Comparison of ENCODE assay signal across 21 mouse cellular contexts in genomic region chr12:73701999-73702398, GRCm38 (mm10).
"Had no signal": no experiment of that assay in that cellular context is flagged by ENCODE, and none has a peak within 500 bp of the region (broad histone marks: within the 10 kb centered on the region; RNA-seq: fewer than 3 reads in every experiment).

No protein-coding gene starts in this region.

- ATAC-seq: liver, postnatal 0 days; lung, postnatal 0 days had no signal

- DNase-seq: kidney, adult 11 months; kidney, adult 8-10 months; kidney, postnatal 10 days; kidney, postnatal 36 days; layer of hippocampus, postnatal 36 days; liver, postnatal 0 days; lung, embryonic 14.5 days; midbrain, embryonic 14.5 days; retina, postnatal 1 day; right cerebral cortex, postnatal 25 days; spleen, adult 18-20 months; thymus, postnatal 25 days had no signal

- H3K36me3 ChIP-seq: neural tube, embryonic 13.5 days; stomach, embryonic 15.5 days had no signal

- H3K27me3 ChIP-seq: kidney, embryonic 15.5 days; stomach, embryonic 15.5 days had no signal

- H3K27ac ChIP-seq: kidney, embryonic 15.5 days; left cerebral cortex, adult 2 months; liver, embryonic 14.5 days; macrophage; neural tube, embryonic 13.5 days; stomach, embryonic 15.5 days had no signal

- H3K9me3 ChIP-seq: kidney, embryonic 15.5 days; neural tube, embryonic 13.5 days; stomach, embryonic 15.5 days had no signal

- H3K4me2 ChIP-seq: kidney, embryonic 15.5 days; liver, embryonic 11.5 days; lung, embryonic 14.5 days; midbrain, embryonic 11.5 days; neural tube, embryonic 13.5 days; stomach, embryonic 15.5 days had no signal

- H3K9ac ChIP-seq: kidney, embryonic 15.5 days; liver, embryonic 14.5 days; liver, postnatal 0 days; lung, embryonic 14.5 days; neural tube, embryonic 13.5 days; stomach, embryonic 15.5 days had no signal

- H3K4me3 ChIP-seq: kidney, embryonic 15.5 days; left cerebral cortex, adult 2 months; neural tube, embryonic 13.5 days; stomach, embryonic 15.5 days had no signal

- H3K4me1 ChIP-seq: stomach, embryonic 15.5 days had no signal
